Mouse (Mus musculus): ENCODE measurements around the gene Nfe2. TPM values are rescaled to one million over a fixed set of nuclear protein-coding genes. Genes with fewer than 3 reads are reported as not detected.
A peak's percentile ranks its signal among the peaks of the same experiment; 100 is the strongest.

Gene Nfe2
- polyA plus RNA-seq, 1 experiment from 2014 or later = 0.50 TPM

DNA sequence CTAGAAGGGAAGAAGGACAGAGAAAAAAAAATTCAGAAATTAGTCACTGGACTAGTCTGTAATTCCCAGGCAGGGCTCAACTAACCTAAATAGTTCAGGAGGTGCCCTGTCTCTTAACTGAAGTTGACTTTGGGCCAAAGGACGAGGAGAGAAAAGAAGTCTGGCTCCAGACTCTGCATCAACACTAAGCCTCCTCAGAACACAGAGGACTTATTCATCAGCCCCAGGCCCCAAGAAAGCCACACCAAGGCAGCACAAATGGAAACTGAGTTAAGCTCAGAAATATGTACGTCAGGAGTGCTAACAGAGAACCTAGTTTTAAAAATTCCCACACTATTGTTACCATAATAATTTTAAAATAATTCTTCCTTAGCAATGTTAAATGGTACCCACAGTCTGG, 44.1 kb downstream of the Nfe2 start:
- Histone ChIP-seq H3K9ac (ENCODE audit: low read length) (no peak overlapping the region), H3K9me3 (ENCODE audit: control insufficient read depth, low read length) (no peaks in the 10 kb centered on the region), H3K27ac (replicated peaks) (peak overlapping the region; percentile 56), H3K4me3 (ENCODE audit: low read depth, low read length) (no peak overlapping the region), H3K4me1 (replicated peaks; ENCODE audit: control insufficient read depth, insufficient read depth) (no peaks in the 10 kb centered on the region), H3K27me3 (ENCODE audit: control insufficient read depth, insufficient read depth, low read length) (no peaks in the 10 kb centered on the region), H3K36me3 (ENCODE audit: control insufficient read depth, insufficient read depth, low read length) (peaks cover 12% of the 10 kb centered on the region), H3K4me2 (replicated peaks; ENCODE audit: low read depth) (peak overlapping the region; percentile 38)
- ATAC-seq (ENCODE audit: low FRiP score, low TSS enrichment) (no peak), DNase-seq (ENCODE audit: low spot score) (no peak)
- 17% methylated on average over 2 of the region's 2 CpGs for WGBS
- TF ChIP-seq EP300 (optimal IDR thresholded peaks at IDR 0.05) = no peak
- no peak for TF ChIP-seq CTCF (IDR thresholded peaks at IDR 0.05; ENCODE audit: low read depth)

DNA sequence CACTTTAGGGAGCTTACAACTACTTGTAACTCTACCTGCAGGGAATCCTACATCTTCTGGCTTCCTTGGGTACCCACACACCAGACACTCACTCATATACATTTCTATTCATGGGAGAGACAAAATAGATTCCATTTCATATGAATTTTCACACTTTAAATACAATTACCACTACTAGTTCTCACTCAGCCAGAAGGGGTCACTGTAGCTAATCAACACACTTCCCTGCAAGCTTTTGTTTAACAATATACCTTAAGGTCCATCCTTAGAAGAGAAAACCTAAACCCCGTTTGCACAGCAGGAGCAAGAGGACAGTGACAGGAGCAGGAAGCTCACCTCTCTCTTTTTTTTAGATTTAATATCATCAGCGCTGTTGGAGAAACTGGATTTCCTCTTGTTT, 53.0 kb downstream of the Nfe2 start:
- Histone ChIP-seq H3K27ac (replicated peaks) (no peak overlapping the region), H3K4me1 (replicated peaks; ENCODE audit: control insufficient read depth, insufficient read depth) (no peaks in the 10 kb centered on the region), H3K4me2 (replicated peaks; ENCODE audit: low read depth) (no peak overlapping the region), H3K9me3 (ENCODE audit: control insufficient read depth, low read length) (no peaks in the 10 kb centered on the region), H3K9ac (ENCODE audit: low read length) (no peak overlapping the region), H3K27me3 (ENCODE audit: control insufficient read depth, insufficient read depth, low read length) (no peaks in the 10 kb centered on the region), H3K36me3 (ENCODE audit: control insufficient read depth, insufficient read depth, low read length) (no peaks in the 10 kb centered on the region), H3K4me3 (ENCODE audit: low read depth, low read length) (no peak overlapping the region)
- ATAC-seq (ENCODE audit: low FRiP score, low TSS enrichment) (no peak), DNase-seq (ENCODE audit: low spot score) (no peak)
- TF ChIP-seq CTCF (IDR thresholded peaks at IDR 0.05; ENCODE audit: low read depth) = peak; percentile 71
- TF ChIP-seq EP300 (optimal IDR thresholded peaks at IDR 0.05) = no peak
- 57% methylated on average over 2 of the region's 2 CpGs for WGBS

DNA sequence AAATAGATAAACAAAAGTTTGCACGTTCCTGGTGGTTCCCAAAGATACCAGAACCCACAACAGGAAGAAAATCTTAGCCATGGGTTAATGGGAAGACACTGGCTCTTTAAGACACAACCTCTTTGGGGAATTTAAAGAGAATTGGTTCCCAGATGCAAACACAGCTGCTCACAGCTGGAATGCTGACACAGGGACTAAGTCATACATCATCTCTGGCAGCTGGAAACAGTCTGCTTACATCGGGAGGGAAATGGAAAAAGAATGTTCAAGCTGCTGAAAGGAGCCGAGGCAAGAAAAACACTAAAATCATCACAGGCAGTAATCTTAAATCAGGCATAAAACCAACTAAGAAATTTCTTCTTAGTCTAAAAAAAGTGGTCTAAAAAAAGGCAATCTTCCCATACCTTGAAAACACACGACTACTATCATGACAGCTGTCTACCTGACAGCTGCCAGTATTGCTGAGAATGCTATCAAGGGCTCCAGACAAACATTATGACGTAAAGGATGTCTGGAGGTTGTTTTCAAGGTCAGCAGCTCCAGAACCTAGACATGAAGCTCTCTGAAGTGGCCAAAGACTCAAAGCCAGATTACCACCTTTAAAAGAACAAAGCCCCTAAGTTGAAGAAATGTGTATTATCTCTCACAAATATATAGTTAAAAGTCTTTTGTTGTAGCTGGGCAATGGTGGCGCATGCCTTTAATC, 56.0 kb downstream of the Nfe2 start:
- H3K27ac ChIP-seq (replicated peaks) = peak overlapping the region; percentile 49; the same call in 1 of the 2 replicates
- no peak overlapping the region for H3K9ac ChIP-seq (ENCODE audit: low read length)
- peak; percentile 56; the same call in 1 of the 2 replicates for ATAC-seq (ENCODE audit: low FRiP score, low TSS enrichment)
- peaks cover 11% of the 10 kb centered on the region; the same call in 1 of the 2 replicates for H3K36me3 ChIP-seq (ENCODE audit: control insufficient read depth, insufficient read depth, low read length)
- no peaks in the 10 kb centered on the region for H3K4me1 ChIP-seq (replicated peaks; ENCODE audit: control insufficient read depth, insufficient read depth)
- TF ChIP-seq CTCF (IDR thresholded peaks at IDR 0.05; ENCODE audit: low read depth) = no peak
- H3K4me2 ChIP-seq (replicated peaks; ENCODE audit: low read depth) = no peak overlapping the region
- no peak overlapping the region for H3K4me3 ChIP-seq (ENCODE audit: low read depth, low read length)
- H3K9me3 ChIP-seq (ENCODE audit: control insufficient read depth, low read length) = no peaks in the 10 kb centered on the region
- DNase-seq (ENCODE audit: low spot score) = peak; percentile 22
- H3K27me3 ChIP-seq (ENCODE audit: control insufficient read depth, insufficient read depth, low read length) = no peaks in the 10 kb centered on the region
- WGBS = 27% methylated on average over 6 of the region's 6 CpGs

MicroRNA genes within 50 kb of the gene (microRNA counts, 519-probe panel; counts per million panel counts)
- microRNA mmu-miR-148b = 5,211 counts per million, percentile 57 among the panel's probes with 10 or more counts

Small RNAs within 50 kb of the gene (microRNA-seq; reads per million reads assigned to microRNA genes)
- gene Mir148b = 363 reads per million, percentile 62 among the genes with 10 or more reads in this experiment

Other genes with a start within 250 kb of the Nfe2 start
- gene Hoxc4, start 239.5 kb downstream of the Nfe2 start, polyA plus RNA-seq (2015; fragmentation: Nextera tagmentation; extraction: Ambion mirVana) = 9.6 and 10.4 TPM in 2 replicates
- gene Smug1, start 91.3 kb downstream of the Nfe2 start, polyA plus RNA-seq (2015; fragmentation: Nextera tagmentation; extraction: Ambion mirVana) = 10.6 and 11.2 TPM in 2 replicates
- 23.0 and 26.8 TPM in 2 replicates for gene Cbx5, start 18.6 kb downstream of the Nfe2 start, polyA plus RNA-seq (2015; fragmentation: Nextera tagmentation; extraction: Ambion mirVana)
- 236 and 251 TPM in 2 replicates for gene Hnrnpa1, start 18.0 kb downstream of the Nfe2 start, polyA plus RNA-seq (2015; fragmentation: Nextera tagmentation; extraction: Ambion mirVana)
- 159 and 168 TPM in 2 replicates for gene Copz1, start 14.3 kb upstream of the Nfe2 start, polyA plus RNA-seq (2015; fragmentation: Nextera tagmentation; extraction: Ambion mirVana)
- gene Gpr84, start 52.2 kb upstream of the Nfe2 start, polyA plus RNA-seq (2015; fragmentation: Nextera tagmentation; extraction: Ambion mirVana) = 0.30 and 0.46 TPM in 2 replicates
- gene Zfp385a, start 81.7 kb upstream of the Nfe2 start, polyA plus RNA-seq (2015; fragmentation: Nextera tagmentation; extraction: Ambion mirVana) = 6.0 and 7.4 TPM in 2 replicates
- gene Itga5, start 108.4 kb upstream of the Nfe2 start, polyA plus RNA-seq (2015; fragmentation: Nextera tagmentation; extraction: Ambion mirVana) = 28.7 and 36.2 TPM in 2 replicates
- not detected in 2 replicates for gene Gtsf1, start 172.1 kb upstream of the Nfe2 start, polyA plus RNA-seq (2015; fragmentation: Nextera tagmentation; extraction: Ambion mirVana)
- gene Gtsf2, start 190.1 kb upstream of the Nfe2 start, polyA plus RNA-seq (2015; fragmentation: Nextera tagmentation; extraction: Ambion mirVana) = not detected in 2 replicates
- 1.5 and 1.6 TPM in 2 replicates for gene Nckap1l, start 195.4 kb upstream of the Nfe2 start, polyA plus RNA-seq (2015; fragmentation: Nextera tagmentation; extraction: Ambion mirVana)
- gene Pde1b, start 244.6 kb upstream of the Nfe2 start, polyA plus RNA-seq (2015; fragmentation: Nextera tagmentation; extraction: Ambion mirVana) = 5.0 and 5.8 TPM in 2 replicates